Mouse (Mus musculus) limb, embryonic 11.5 days (tissue): Measurements from ENCODE around the gene Tmem158. TPM values are rescaled to one million over a fixed set of nuclear protein-coding genes. Genes with fewer than 3 reads are reported as not detected.

Experiments
- ATAC-seq: fragments of 200-750 bp; cut with Nextera tagmentation; 2 replicates; pipeline ENCODE4 v1.8.0; 2017; ENCODE audit warnings: low read depth; ENCODE audit not compliant: insufficient number of reproducible peaks, low FRiP score, low TSS enrichment
- DNase-seq: peaks from one replicate; pipeline ENCODE4 v3.0.0-alpha.2; 2015; ENCODE audit warnings: low spot score
- H3K27ac ChIP-seq: fragments of 300-500 bp; sonication (generic); replicated peaks from 2 replicates; pipeline ENCODE4 v1.5.1; 2014; ENCODE audit warnings: low read depth, mild to moderate bottlenecking, low read length
- H3K27me3 ChIP-seq: fragments of 300-500 bp; sonication (generic); 2 replicates; pipeline ENCODE4 v1.6.1; 2014; ENCODE audit warnings: mild to moderate bottlenecking, low read length, mixed read lengths; ENCODE audit not compliant: control insufficient read depth, insufficient read depth
- H3K36me3 ChIP-seq: fragments of 300-500 bp; sonication (generic); 2 replicates; pipeline ENCODE4 v1.6.1; 2014; ENCODE audit warnings: mild to moderate bottlenecking, low read length, moderate library complexity, mixed read lengths; ENCODE audit not compliant: control insufficient read depth, insufficient read depth
- H3K4me1 ChIP-seq: fragments of 300-500 bp; sonication (generic); 2 replicates; pipeline ENCODE4 v1.6.1; 2014; ENCODE audit warnings: low read length, mixed read lengths; ENCODE audit not compliant: control insufficient read depth, insufficient read depth
- H3K4me2 ChIP-seq: fragments of 300-500 bp; sonication (generic); 2 replicates; pipeline ENCODE4 v1.6.1; 2014; ENCODE audit warnings: low read depth, mild to moderate bottlenecking, moderate library complexity; ENCODE audit not compliant: severe bottlenecking
- H3K4me3 ChIP-seq: fragments of 300-500 bp; sonication (generic); 2 replicates; pipeline ENCODE4 v1.5.1; 2014; ENCODE audit warnings: low read depth, low read length
- H3K9ac ChIP-seq: fragments of 300-500 bp; sonication (generic); 2 replicates; pipeline ENCODE4 v1.6.1; 2014; ENCODE audit warnings: mild to moderate bottlenecking, low read length
- H3K9me3 ChIP-seq: fragments of 300-500 bp; sonication (generic); 2 replicates; pipeline ENCODE4 v1.6.1; 2016; ENCODE audit warnings: low read length; ENCODE audit not compliant: control insufficient read depth
- WGBS: fragments of 180-500 bp; shearing (Covaris S2); extraction: QIAGEN DNeasy Blood & Tissue Kit; methylation state at CpG from one replicate; pipeline ENCODE4 v1.1.7; 2014; 5-methylcytosine and 5-hydroxymethylcytosine counted together
- polyA plus RNA-seq: library from polyadenylated mRNA; unstranded; fragments of >200 nt; fragmentation: Nextera tagmentation; extraction: Ambion mirVana; gene quantifications from 2 replicates; pipeline ENCODE4 v1.2.1, GENCODE M21; 2014

Tmem158 gene
- polyA plus RNA-seq, 1 experiment from 2014 or later, result 4.4 TPM

DNA sequence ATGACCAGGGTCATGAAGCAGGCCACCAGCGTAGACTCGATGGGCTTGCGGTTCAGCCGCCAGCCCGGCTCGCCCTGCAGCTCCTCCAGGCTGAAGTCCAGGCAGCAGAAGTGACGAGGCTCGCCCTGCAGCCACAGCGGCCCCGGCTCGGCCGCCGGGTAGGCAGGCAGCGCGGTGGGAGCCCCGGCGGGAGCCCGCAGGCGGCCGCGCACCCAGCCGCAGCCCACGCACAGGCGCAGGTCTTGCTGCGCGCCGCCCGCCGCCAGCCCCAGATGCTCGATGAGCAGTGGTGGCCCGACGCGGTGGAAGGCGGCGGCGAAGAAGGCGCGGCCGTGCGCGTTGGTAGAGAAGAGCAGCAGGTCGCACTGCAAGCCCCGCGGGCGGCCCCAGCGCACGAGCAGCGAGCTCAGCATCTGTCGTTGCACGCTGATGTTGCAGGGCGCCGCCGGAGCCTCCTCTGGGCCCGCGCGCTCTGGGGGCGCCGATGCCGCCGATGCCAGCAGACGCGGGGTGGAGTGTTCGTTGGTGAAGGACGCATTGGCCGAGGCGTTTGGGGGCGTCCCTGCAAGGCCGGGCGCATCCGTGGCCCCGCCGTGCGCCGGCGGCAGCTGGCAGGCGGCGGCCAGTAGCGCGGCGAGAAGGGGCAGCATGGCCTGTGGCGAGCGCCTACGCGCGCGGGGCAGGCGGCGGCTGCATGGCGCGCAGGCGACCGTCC lies 511 bp downstream of the Tmem158 start:
- under 1% methylated on average over 63 of the region's 92 CpGs for WGBS
- peaks cover 11% of the 10 kb centered on the region; the same call in 1 of the 2 replicates for H3K27me3 ChIP-seq
- peak overlapping the region; percentile 97 for H3K4me2 ChIP-seq
- no peaks in the 10 kb centered on the region for H3K36me3 ChIP-seq
- no peaks in the 10 kb centered on the region for H3K4me1 ChIP-seq
- H3K27ac ChIP-seq, result no peak overlapping the region
- peak overlapping the region; percentile 62 for H3K4me3 ChIP-seq
- no peaks in the 10 kb centered on the region for H3K9me3 ChIP-seq
- DNase-seq (peak; percentile 67), ATAC-seq (peak; percentile 78)
- peak overlapping the region; percentile 67 for H3K9ac ChIP-seq

DNA sequence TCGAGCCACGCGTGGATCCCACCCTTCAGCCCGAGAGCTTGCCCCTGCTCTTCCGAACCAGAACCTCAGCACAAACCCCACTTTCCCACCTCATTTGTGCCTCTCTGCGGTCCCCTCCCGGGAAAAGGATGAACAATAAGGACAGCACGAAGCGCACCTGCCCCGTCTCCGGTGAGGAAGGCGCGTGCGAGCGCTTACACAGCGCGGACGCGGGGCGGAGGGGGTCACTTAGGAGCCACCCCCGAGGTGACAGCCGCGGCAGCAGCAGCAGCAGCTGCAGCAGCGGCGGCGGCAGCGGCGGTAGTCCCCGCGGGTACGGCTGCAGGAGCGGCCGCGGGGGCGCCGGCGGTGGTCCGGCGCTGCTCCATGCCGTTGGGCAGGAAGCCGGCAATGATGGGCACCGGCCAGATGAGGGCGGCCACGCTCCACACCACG lies 1.1 kb downstream of the Tmem158 start:
- H3K9ac ChIP-seq, result peak overlapping the region; percentile 67
- DNase-seq, result peak; percentile 92
- WGBS, result under 1% methylated on average over 45 of the region's 45 CpGs
- H3K36me3 ChIP-seq, result no peaks in the 10 kb centered on the region
- H3K27me3 ChIP-seq, result peaks cover 11% of the 10 kb centered on the region; the same call in 1 of the 2 replicates
- H3K9me3 ChIP-seq, result no peaks in the 10 kb centered on the region
- H3K4me3 ChIP-seq, result peak overlapping the region; percentile 62
- no peaks in the 10 kb centered on the region for H3K4me1 ChIP-seq
- H3K4me2 ChIP-seq, result peak overlapping the region; percentile 97
- no peak overlapping the region for H3K27ac ChIP-seq
- 0 out of 2 replicates have a peak, but pooled peaks have one; percentile 18 for ATAC-seq

- Histone ChIP-seq H3K27me3 (peaks cover 11% of the 10 kb centered on the region; the same call in 1 of the 2 replicates), H3K4me3 (no peak overlapping the region), H3K27ac (no peak overlapping the region), H3K4me1 (no peaks in the 10 kb centered on the region), H3K9me3 (no peaks in the 10 kb centered on the region), H3K4me2 (no peak overlapping the region), H3K9ac (no peak overlapping the region), H3K36me3 (no peaks in the 10 kb centered on the region)
- DNase-seq (no peak), ATAC-seq (no peak)
- WGBS, result 37% methylated on average over 10 of the region's 10 CpGs
These were observed 1.8 kb downstream of the Tmem158 start for GRCm38 (mm10) chr9:123258796-123259195.

DNA sequence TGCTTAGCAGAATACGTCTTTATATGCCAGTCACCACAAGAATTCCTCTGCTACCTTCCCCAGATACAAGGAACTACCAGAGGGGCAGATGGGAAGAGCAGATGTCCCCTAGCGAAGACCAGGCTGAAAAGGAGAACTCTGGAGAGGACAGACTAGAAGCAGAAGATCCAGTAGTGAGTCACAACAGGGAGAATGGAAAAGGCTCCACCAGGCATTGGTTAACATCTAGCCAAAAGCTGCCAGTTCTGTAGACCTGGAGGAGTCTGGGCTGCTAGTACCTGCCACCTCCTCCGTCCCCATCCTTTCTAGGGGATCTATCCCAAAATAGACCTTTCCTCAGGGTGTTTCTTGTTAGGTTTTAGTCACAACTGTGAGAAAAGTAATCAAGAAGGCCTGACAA lies 4.8 kb downstream of the Tmem158 start:
- 81% methylated on average over 3 of the region's 3 CpGs for WGBS
- H3K27ac ChIP-seq, result no peak overlapping the region
- no peak for ATAC-seq

DNA sequence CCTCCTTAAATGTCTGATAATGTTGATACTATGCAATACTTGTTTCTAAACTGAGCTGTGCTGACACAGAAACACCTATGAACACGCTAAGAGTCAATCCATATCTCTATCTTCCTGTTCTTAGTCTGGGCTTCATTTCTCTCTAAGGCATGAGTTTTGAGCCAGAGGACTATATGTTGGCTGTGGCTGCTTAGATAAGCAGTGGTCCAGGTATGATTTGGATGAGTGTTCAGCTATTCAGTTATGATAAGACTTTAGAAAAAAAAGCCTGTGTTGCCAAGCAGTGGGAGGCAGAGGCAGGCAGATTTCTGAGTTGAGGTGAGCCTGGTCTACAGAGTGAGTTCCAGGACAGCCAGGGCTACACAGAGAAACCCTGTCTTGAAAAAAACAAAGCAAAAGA lies 12.6 kb downstream of the Tmem158 start:
- H3K36me3 ChIP-seq, result no peaks in the 10 kb centered on the region
- no peaks in the 10 kb centered on the region for H3K4me1 ChIP-seq
- H3K27ac ChIP-seq, result no peak overlapping the region
- H3K27me3 ChIP-seq, result no peaks in the 10 kb centered on the region
- no peaks in the 10 kb centered on the region for H3K9me3 ChIP-seq
- whole genome bisulfite sequencing, result 71% methylated on average over 1 of the region's 1 CpGs
- H3K9ac ChIP-seq, result no peak overlapping the region
- ATAC-seq (no peak), DNase-seq (no peak)
- no peak overlapping the region for H3K4me3 ChIP-seq
- no peak overlapping the region for H3K4me2 ChIP-seq

More for the DNA sequence above, 4.8 kb downstream of the Tmem158 start:
- Histone ChIP-seq H3K27me3 (peaks cover 11% of the 10 kb centered on the region; the same call in 1 of the 2 replicates), H3K36me3 (no peaks in the 10 kb centered on the region), H3K4me3 (no peak overlapping the region), H3K4me2 (no peak overlapping the region), H3K4me1 (no peaks in the 10 kb centered on the region), H3K9ac (no peak overlapping the region), H3K9me3 (no peaks in the 10 kb centered on the region)
- no peak for DNase-seq

DNA sequence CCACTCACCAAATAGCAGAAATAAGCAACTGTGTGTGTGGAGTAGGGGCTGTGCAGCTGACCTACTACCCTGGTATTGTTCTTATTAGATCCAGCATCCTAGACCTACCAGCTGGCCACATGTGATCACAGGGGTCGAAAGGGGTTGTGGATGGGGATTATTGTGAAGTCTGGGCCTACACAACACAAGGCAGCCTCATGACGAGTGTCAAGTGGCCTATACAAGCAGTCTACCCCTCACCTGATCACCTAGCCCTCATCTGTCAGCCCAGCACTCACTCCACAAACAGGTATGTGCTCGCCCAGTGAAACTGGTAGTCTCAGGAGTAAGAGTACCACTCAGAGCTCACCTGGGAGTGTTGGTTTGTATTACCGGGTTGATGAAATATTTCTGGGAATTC lies 15.4 kb downstream of the Tmem158 start:
- WGBS, result 75% methylated on average over 4 of the region's 4 CpGs
- no peak overlapping the region for H3K9ac ChIP-seq
- no peak overlapping the region for H3K4me3 ChIP-seq
- no peaks in the 10 kb centered on the region for H3K4me1 ChIP-seq
- ATAC-seq (no peak), DNase-seq (no peak)
- H3K27ac ChIP-seq, result no peak overlapping the region
- no peaks in the 10 kb centered on the region for H3K36me3 ChIP-seq
- H3K27me3 ChIP-seq, result no peaks in the 10 kb centered on the region
- H3K9me3 ChIP-seq, result no peaks in the 10 kb centered on the region
- no peak overlapping the region for H3K4me2 ChIP-seq

DNA sequence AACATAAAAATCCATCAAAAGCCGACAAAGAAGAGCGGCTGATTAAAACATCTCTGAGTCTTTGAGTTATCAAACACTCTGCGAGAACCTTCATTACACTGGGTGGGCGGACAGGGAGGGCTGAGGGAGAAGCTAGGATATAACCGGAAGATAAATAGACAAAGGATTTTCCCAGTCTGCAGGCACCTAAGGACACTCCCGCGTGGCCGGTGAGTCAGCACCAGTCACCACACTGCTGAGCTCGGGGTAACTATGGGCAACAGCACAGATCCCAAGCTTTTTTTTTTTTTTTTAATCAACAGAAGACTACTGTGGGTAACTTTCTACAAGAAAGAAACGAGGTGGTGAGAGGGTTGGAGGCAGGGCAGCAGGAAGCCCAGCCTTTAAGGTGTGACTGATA lies 16.6 kb downstream of the Tmem158 start:
- Histone ChIP-seq H3K9me3 (no peaks in the 10 kb centered on the region), H3K4me1 (no peaks in the 10 kb centered on the region), H3K27me3 (no peaks in the 10 kb centered on the region), H3K36me3 (no peaks in the 10 kb centered on the region), H3K9ac (no peak overlapping the region), H3K4me2 (no peak overlapping the region), H3K27ac (no peak overlapping the region), H3K4me3 (no peak overlapping the region)
- 69% methylated on average over 10 of the region's 10 CpGs for WGBS
- ATAC-seq (no peak), DNase-seq (no peak)

- no peak for DNase-seq
- 91% methylated on average over 5 of the region's 5 CpGs for WGBS
- H3K9me3 ChIP-seq, result no peaks in the 10 kb centered on the region
- no peak for ATAC-seq
- no peak overlapping the region for H3K9ac ChIP-seq
- no peak overlapping the region for H3K27ac ChIP-seq
- no peak overlapping the region for H3K4me3 ChIP-seq
- 0 out of 2 replicates have a peak, but pooled peaks cover 2% of the 10 kb centered on the region for H3K4me1 ChIP-seq
- no peak overlapping the region for H3K4me2 ChIP-seq
- H3K36me3 ChIP-seq, result no peaks in the 10 kb centered on the region
- H3K27me3 ChIP-seq, result no peaks in the 10 kb centered on the region
These were observed 19.4 kb downstream of the Tmem158 start for GRCm38 (mm10) chr9:123241191-123241590.
